Mouse (Mus musculus): Measurements from ENCODE around the gene Tax1bp3.

DNA sequence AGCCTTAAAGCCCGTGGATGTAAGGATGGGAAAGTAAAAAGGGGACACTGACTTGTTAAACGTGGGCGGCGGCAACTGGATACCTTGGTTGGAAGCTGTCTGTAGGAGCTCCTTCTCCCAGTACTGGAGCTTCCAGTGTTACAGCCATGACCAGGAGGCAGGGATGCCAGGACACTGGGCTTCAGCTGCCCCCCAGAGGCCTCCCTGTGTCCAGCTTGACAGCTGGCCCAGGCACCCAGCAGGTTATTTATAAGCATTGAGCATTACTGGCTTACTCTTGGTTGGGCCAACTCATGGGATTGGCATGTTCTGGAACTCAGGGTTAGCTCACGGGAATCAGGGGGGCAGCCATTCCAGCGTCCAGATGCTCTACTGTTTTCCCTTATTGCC lies 16.1 kb upstream of the Tax1bp3 start:
- no peak for TF ChIP-seq CTCF (IDR thresholded peaks at IDR 0.05; ENCODE audit: extremely low read depth, insufficient read depth, low read length)
- no peak for TF ChIP-seq POLR2A (IDR thresholded peaks at IDR 0.05; ENCODE audit: extremely low read depth, insufficient read depth, low read length)

Measured in cortical plate, adult 2 months (tissue).